Mouse (Mus musculus): Measurements from ENCODE around the gene Prmt8. TPM values are rescaled to one million over a fixed set of nuclear protein-coding genes. Genes with fewer than 3 reads are reported as not detected.

The Prmt8 gene
- polyA plus RNA-seq, 1 experiment = 187 TPM

DNA sequence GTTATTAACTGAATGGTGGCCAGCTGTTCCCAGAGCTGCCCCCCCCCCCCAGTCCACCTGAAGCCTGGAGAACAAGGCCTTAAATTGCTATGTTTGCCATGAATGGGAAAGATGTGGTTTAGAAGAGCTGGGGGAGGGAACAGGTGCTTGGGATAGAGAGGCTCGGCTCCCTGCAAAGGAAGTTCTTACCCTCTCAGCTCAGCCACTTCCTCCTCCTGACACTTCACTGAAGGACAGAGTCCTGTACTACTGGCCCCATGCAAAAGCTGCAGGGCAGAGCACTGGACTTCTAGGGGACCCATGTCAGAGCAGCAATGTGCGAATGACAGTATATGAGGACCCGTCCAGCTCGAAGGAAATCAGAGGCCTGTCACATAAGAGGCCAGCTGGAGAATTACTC is 109.3 kb downstream of the Prmt8 start:
- no peak overlapping the region for H3K27ac ChIP-seq (ENCODE audit: insufficient read depth, low read depth, low read length)
- no peak for TF ChIP-seq POLR2A (IDR thresholded peaks at IDR 0.05; ENCODE audit: insufficient read depth, low read depth, low read length)
- TF ChIP-seq CTCF (IDR thresholded peaks at IDR 0.05; ENCODE audit: insufficient read depth, low read depth, low read length) = no peak
- H3K4me1 ChIP-seq (ENCODE audit: control insufficient read depth, insufficient read depth, low read length) = peaks cover 46% of the 10 kb centered on the region
- no peak overlapping the region for H3K4me3 ChIP-seq (ENCODE audit: insufficient read depth, low read depth, low read length)
- 73% methylated on average over 4 of the region's 4 CpGs for WGBS

DNA sequence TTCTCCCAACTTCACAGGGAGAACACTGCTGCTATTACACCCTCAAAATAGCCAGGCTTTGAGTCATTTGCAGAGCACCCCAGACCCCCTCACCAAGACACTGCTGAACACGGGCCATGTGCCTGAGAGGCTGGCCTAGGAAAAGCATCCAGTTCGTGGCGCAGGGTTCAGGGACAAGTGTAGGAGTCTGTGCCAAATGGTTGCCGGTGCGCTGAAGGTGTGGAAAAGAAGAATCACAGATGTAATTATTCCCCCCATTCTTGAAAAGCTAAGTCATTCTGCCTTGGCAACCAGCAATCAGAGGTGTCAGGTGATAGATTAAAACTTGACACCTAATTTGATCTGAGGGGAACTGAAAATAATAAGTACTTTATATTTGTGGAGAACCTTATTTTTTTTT is 109.8 kb downstream of the Prmt8 start:
- WGBS = 30% methylated on average over 5 of the region's 5 CpGs

DNA sequence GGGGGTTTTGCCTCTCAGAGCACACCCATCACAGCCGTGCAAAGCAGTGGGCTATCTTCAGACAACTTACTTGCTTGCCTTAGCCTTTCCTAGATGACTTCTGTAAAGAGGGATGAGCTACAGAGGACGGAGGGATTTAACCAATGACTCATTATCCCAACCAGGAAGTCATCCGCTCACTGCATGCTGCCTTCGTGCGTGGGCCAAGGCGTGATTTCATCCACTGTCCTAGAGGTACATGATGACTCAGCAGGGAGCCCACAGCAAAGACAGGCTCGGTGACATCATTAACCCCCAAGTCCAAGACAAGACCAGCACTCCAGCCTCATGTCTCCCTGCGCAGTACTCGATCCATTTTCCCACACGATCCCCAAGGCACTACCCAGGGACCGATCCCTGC is 112.1 kb downstream of the Prmt8 start:
- H3K4me3 ChIP-seq (ENCODE audit: insufficient read depth, low read depth, low read length) = no peak overlapping the region
- no peak overlapping the region for H3K27ac ChIP-seq (ENCODE audit: insufficient read depth, low read depth, low read length)
- WGBS = 82% methylated on average over 11 of the region's 11 CpGs
- TF ChIP-seq POLR2A (IDR thresholded peaks at IDR 0.05; ENCODE audit: insufficient read depth, low read depth, low read length) (no peak), CTCF (IDR thresholded peaks at IDR 0.05; ENCODE audit: insufficient read depth, low read depth, low read length) (no peak)
- H3K4me1 ChIP-seq (ENCODE audit: control insufficient read depth, insufficient read depth, low read length) = peaks cover 38% of the 10 kb centered on the region

More for the DNA sequence above, 109.8 kb downstream of the Prmt8 start:
- no peak for TF ChIP-seq POLR2A (IDR thresholded peaks at IDR 0.05; ENCODE audit: insufficient read depth, low read depth, low read length)
- no peak for TF ChIP-seq CTCF (IDR thresholded peaks at IDR 0.05; ENCODE audit: insufficient read depth, low read depth, low read length)
- Histone ChIP-seq H3K4me3 (ENCODE audit: insufficient read depth, low read depth, low read length) (no peak overlapping the region), H3K4me1 (ENCODE audit: control insufficient read depth, insufficient read depth, low read length) (peaks cover 43% of the 10 kb centered on the region), H3K27ac (ENCODE audit: insufficient read depth, low read depth, low read length) (no peak overlapping the region)

DNA sequence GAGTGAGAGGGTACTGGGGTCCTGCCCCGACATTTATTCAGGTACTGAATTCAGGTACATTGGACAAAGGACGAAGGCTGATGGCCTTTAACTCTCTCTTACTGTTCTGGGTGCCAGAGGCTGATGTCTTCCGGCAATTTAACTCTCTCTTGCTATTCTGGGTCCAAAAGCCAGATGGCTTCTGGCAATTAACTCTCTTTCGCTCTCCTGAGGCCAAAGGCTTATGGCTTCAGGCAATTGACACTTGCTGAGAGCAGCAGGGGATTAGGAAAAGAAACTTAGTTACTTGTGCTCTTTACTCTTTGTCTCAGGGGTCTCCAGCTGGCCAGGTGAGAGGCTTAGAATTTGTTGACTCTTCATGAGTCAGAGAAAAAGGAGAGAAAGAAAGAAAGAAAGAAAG is 113.3 kb downstream of the Prmt8 start:
- Histone ChIP-seq H3K27ac (ENCODE audit: insufficient read depth, low read depth, low read length) (no peak overlapping the region), H3K4me3 (ENCODE audit: insufficient read depth, low read depth, low read length) (no peak overlapping the region), H3K4me1 (ENCODE audit: control insufficient read depth, insufficient read depth, low read length) (peaks cover 34% of the 10 kb centered on the region)
- WGBS = 49% methylated on average over 4 of the region's 4 CpGs
- no peak for TF ChIP-seq POLR2A (IDR thresholded peaks at IDR 0.05; ENCODE audit: insufficient read depth, low read depth, low read length)
- TF ChIP-seq CTCF (IDR thresholded peaks at IDR 0.05; ENCODE audit: insufficient read depth, low read depth, low read length) = no peak

DNA sequence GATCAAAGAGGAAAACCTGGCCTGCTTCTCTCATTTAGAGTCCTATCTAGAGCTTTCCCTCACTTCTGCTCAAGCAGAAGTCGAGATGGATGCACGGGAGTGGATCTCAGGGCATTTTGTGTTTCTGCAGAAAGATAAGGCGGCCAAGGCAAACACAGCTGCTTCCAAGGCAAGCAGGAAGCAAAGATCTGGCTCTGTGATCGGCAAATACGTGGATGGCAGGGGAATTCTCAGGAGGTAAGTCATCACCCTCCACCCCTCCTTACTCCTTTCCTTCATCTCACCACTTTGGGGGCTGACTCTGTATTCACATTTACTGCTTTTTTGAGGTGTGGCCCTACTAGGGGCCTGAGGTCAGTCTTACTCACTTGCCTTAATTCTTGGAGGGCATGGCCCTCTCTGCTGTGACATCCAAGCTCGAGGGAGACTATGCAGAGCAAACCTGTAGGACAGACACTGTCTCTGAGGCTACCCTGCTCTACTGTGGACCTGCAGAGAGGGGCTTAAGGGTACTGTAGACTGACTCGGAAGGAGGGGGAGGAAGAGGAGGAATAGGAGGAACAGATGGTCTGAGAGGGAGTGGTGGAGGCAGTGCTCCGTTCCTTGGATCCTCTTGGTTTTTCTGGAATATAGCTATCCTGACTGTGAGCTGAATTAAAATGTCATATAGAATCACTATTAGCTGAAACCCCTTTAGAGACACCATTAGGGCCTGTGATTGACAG is 128.0 kb downstream of the Prmt8 start:
- TF ChIP-seq POLR2A (IDR thresholded peaks at IDR 0.05; ENCODE audit: insufficient read depth, low read depth, low read length) (no peak), CTCF (IDR thresholded peaks at IDR 0.05; ENCODE audit: insufficient read depth, low read depth, low read length) (no peak)
- Histone ChIP-seq H3K27ac (ENCODE audit: insufficient read depth, low read depth, low read length) (no peak overlapping the region), H3K4me1 (ENCODE audit: control insufficient read depth, insufficient read depth, low read length) (no peaks in the 10 kb centered on the region), H3K4me3 (ENCODE audit: insufficient read depth, low read depth, low read length) (no peak overlapping the region)
- 82% methylated on average over 8 of the region's 8 CpGs for WGBS

Other genes with a start within 250 kb of the Prmt8 start
- gene Cracr2a, start 208.1 kb downstream of the Prmt8 start, polyA plus RNA-seq (2012; ENCODE audit: insufficient read depth, insufficient read length, low replicate concordance, missing spikeins) = not detected in 2 replicates
- gene Tspan11, start 118.1 kb upstream of the Prmt8 start, polyA plus RNA-seq (2012; ENCODE audit: insufficient read depth, insufficient read length, low replicate concordance, missing spikeins) = not detected in 2 replicates

Measured in olfactory bulb, adult 2 months (tissue).